Mouse (Mus musculus): ENCODE results near the gene Klhl5.
A peak's percentile ranks its signal among the peaks of the same experiment; 100 is the strongest.

Klhl5 gene

GRCm38 (mm10) chr5:65097457-65097856, 9.9 kb upstream of the Klhl5 start:
- DNase-seq: peak in 1 of 2 experiments; percentile 61

GRCm38 (mm10) chr5:65100002-65100401, 7.3 kb upstream of the Klhl5 start:
- DNase-seq: no peak

- no peak for DNase-seq
These were observed 6.1 kb upstream of the Klhl5 start for GRCm38 (mm10) chr5:65101209-65101608.

GRCm38 (mm10) chr5:65101621-65102020, 5.7 kb upstream of the Klhl5 start:
- no peak for DNase-seq

- DNase-seq: peak in 1 of 2 experiments; percentile 19
These were observed 5.2 kb upstream of the Klhl5 start for GRCm38 (mm10) chr5:65102026-65102640.

- DNase-seq: no peak
These were observed 4.7 kb upstream of the Klhl5 start for GRCm38 (mm10) chr5:65102641-65103042.

GRCm38 (mm10) chr5:65107773-65108432, 564 bp downstream of the Klhl5 start:
- peak in 1 of 2 experiments; percentile 59 for DNase-seq

- peak in 1 of 2 experiments; percentile 24 for DNase-seq
These were observed 4.9 kb downstream of the Klhl5 start for GRCm38 (mm10) chr5:65112225-65112624.

GRCm38 (mm10) chr5:65113323-65113722, 6.0 kb downstream of the Klhl5 start:
- peak in 1 of 2 experiments; percentile 34 for DNase-seq

GRCm38 (mm10) chr5:65116789-65117188, 9.4 kb downstream of the Klhl5 start:
- DNase-seq: no peak

- DNase-seq: no peak
These were observed 12.2 kb downstream of the Klhl5 start for GRCm38 (mm10) chr5:65119495-65119894.

- no peak for DNase-seq
These were observed 12.6 kb downstream of the Klhl5 start for GRCm38 (mm10) chr5:65119918-65120317.

GRCm38 (mm10) chr5:65122616-65123015, 15.3 kb downstream of the Klhl5 start:
- DNase-seq: no peak

GRCm38 (mm10) chr5:65126137-65126536, 18.8 kb downstream of the Klhl5 start:
- DNase-seq: no peak

GRCm38 (mm10) chr5:65128481-65128880, 21.1 kb downstream of the Klhl5 start:
- no peak for DNase-seq

GRCm38 (mm10) chr5:65130528-65131210, 23.3 kb downstream of the Klhl5 start:
- no peak for DNase-seq

- no peak for DNase-seq
These were observed 24.0 kb downstream of the Klhl5 start for GRCm38 (mm10) chr5:65131211-65131879.

GRCm38 (mm10) chr5:65136159-65136558, 28.8 kb downstream of the Klhl5 start:
- no peak for DNase-seq

GRCm38 (mm10) chr5:65137073-65137472, 29.7 kb downstream of the Klhl5 start:
- DNase-seq: no peak

- no peak for DNase-seq
These were observed 33.9 kb downstream of the Klhl5 start for GRCm38 (mm10) chr5:65141242-65141641.

GRCm38 (mm10) chr5:65142247-65142646, 34.9 kb downstream of the Klhl5 start:
- DNase-seq: no peak

GRCm38 (mm10) chr5:65145499-65146101, 38.3 kb downstream of the Klhl5 start:
- no peak for DNase-seq

GRCm38 (mm10) chr5:65146749-65147148, 39.4 kb downstream of the Klhl5 start:
- no peak for DNase-seq

Measured in kidney, postnatal 36 days (tissue).